Mouse (Mus musculus) kidney, adult 2 months (tissue): ENCODE measurements around the gene Eif4g3.

ENCODE experiments used
- CTCF ChIP-seq: fragments of 200-500 bp; conservative IDR thresholded peaks from 2 replicates; pipeline ENCODE4 v1.5.1; 2011; ENCODE audit warnings: low read depth, mild to moderate bottlenecking, control low read depth, low read length, moderate library complexity, mixed read lengths; ENCODE audit not compliant: insufficient read depth, insufficient read length
- POLR2A ChIP-seq: fragments of 200-500 bp; IDR thresholded peaks from one replicate; pipeline ENCODE4 v1.6.1; 2011; ENCODE audit warnings: low read depth, low read length, control low read depth

GRCm38 (mm10) chr4:138163836-138164235 lies 171.0 kb downstream of the Eif4g3 start:
- TF ChIP-seq CTCF (no peak), POLR2A (no peak)
